Mouse (Mus musculus) spleen, postnatal 4 days (tissue): ENCODE data around the gene Slc22a6.
A peak's percentile ranks its signal among the peaks of the same experiment; 100 is the strongest.

Experiments
- DNase-seq, 2 experiments: peaks; one replicate each; pipeline ENCODE4 v3.0.0; 2022; ENCODE audit warnings: low spot score in 2 of 2

Gene Slc22a6

GRCm38 (mm10) chr19:8605241-8605558, 12.6 kb upstream of the Slc22a6 start:
- peak in 1 of 2 experiments; percentile 62 for DNase-seq

- no peak for DNase-seq
Measured at GRCm38 (mm10) chr19:8611358-8612123, 6.3 kb upstream of the Slc22a6 start.

GRCm38 (mm10) chr19:8613111-8613510, 4.7 kb upstream of the Slc22a6 start:
- no peak for DNase-seq

- no peak for DNase-seq
Measured at GRCm38 (mm10) chr19:8614343-8614742, 3.5 kb upstream of the Slc22a6 start.

- DNase-seq = no peak
Measured at GRCm38 (mm10) chr19:8616314-8616713, 1.5 kb upstream of the Slc22a6 start.

GRCm38 (mm10) chr19:8621098-8621497, 3.3 kb downstream of the Slc22a6 start:
- DNase-seq = no peak

- DNase-seq = no peak
Measured at GRCm38 (mm10) chr19:8630249-8630648, 12.4 kb downstream of the Slc22a6 start.

- DNase-seq = no peak
Measured at GRCm38 (mm10) chr19:8630826-8631225, 13.0 kb downstream of the Slc22a6 start.

- no peak for DNase-seq
Measured at GRCm38 (mm10) chr19:8632029-8632428, 14.2 kb downstream of the Slc22a6 start.

GRCm38 (mm10) chr19:8642086-8642485, 24.2 kb downstream of the Slc22a6 start:
- no peak for DNase-seq

- no peak for DNase-seq
Measured at GRCm38 (mm10) chr19:8646393-8646792, 28.6 kb downstream of the Slc22a6 start.

- DNase-seq = no peak
Measured at GRCm38 (mm10) chr19:8655833-8656232, 38.0 kb downstream of the Slc22a6 start.

- DNase-seq = no peak
Measured at GRCm38 (mm10) chr19:8656341-8656740, 38.5 kb downstream of the Slc22a6 start.

- DNase-seq = no peak
Measured at GRCm38 (mm10) chr19:8661821-8662307, 44.0 kb downstream of the Slc22a6 start.

- peak; percentile 56 to 77 for DNase-seq
Measured at GRCm38 (mm10) chr19:8662337-8662736, 44.5 kb downstream of the Slc22a6 start.

- DNase-seq = no peak
Measured at GRCm38 (mm10) chr19:8663360-8663839, 45.6 kb downstream of the Slc22a6 start, which contains the start of gene Chrm1. Chrm1 (plus strand) TSS chr19:8663789.

GRCm38 (mm10) chr19:8663911-8664421, 46.1 kb downstream of the Slc22a6 start:
- no peak for DNase-seq

- DNase-seq = no peak
Measured at GRCm38 (mm10) chr19:8664859-8665258, 47.0 kb downstream of the Slc22a6 start.

GRCm38 (mm10) chr19:8665746-8666145, 47.9 kb downstream of the Slc22a6 start:
- DNase-seq = no peak

GRCm38 (mm10) chr19:8672859-8673258, 55.0 kb downstream of the Slc22a6 start:
- DNase-seq = no peak

GRCm38 (mm10) chr19:8673336-8674063, 55.7 kb downstream of the Slc22a6 start:
- no peak for DNase-seq
